Mouse (Mus musculus) adrenal gland, postnatal 36 days (tissue): ENCODE results near the gene Ldhb. TPM values are rescaled to one million over a fixed set of nuclear protein-coding genes. Genes with fewer than 3 reads are reported as not detected.
"Not testable (repeated sequence)": the region's sequence is repeated elsewhere in the genome, so short reads cannot be mapped to it uniquely, and the experiment has no call there.

Experiments
- DNase-seq, 2 experiments: peaks; one replicate each; pipeline ENCODE4 v3.0.0; 2021; ENCODE audit warnings: mixed read lengths in 1 of 2
- total RNA-seq, 2 experiments: library from RNA; stranded (reverse); gene quantifications; 2 replicates each; pipeline ENCODE4 v1.2.3; 2021

The Ldhb gene
- total RNA-seq, 2 experiments from 2014 or later, result 184 to 196 TPM

- DNase-seq, result peak; percentile 46 to 69
These were observed 7.2 kb upstream of the Ldhb start for GRCm38 (mm10) chr6:142514912-142515311.

DNA sequence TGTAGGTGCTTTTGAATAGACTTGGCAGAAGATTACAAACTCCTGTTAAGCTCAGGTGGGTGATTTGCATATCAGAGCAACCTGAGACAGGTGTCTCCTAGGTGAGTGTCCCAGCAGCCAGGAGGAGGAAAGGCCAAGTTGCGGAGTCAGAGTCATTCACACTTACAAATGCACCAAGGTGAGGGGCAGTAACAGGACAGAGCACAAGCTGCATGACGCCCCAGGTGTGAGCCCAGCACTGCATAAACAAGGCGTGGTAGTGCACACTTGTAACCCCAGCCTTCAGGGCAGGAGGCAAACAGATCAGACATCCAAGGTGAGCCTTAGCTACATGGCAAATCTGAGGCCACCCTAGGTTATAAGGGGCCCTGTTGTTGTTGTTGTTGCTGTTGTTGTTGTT lies 5.1 kb upstream of the Ldhb start:
- no peak for DNase-seq

- DNase-seq, result no peak
These were observed 3.9 kb upstream of the Ldhb start for GRCm38 (mm10) chr6:142511516-142512135.

DNA sequence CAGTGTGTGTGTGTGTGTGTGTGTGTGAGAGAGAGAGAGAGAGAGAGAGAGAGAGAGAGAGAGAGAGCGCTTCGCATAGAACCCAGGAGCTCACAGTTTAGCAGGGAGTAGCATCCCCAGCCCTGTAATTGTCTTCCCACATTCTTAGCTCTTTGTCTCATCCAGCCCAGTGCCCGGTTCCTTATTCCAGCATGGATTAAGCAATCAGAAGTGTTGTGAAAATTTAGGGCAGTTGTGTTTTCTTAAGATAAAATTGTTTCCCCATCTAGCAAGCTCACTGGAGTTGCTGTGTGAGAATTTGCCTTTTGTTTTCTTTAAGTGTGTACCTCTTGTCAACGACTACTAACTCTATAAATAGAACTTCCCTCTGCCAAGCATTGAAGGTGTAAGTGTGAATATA lies 906 bp upstream of the Ldhb start:
- DNase-seq, result no peak

DNA sequence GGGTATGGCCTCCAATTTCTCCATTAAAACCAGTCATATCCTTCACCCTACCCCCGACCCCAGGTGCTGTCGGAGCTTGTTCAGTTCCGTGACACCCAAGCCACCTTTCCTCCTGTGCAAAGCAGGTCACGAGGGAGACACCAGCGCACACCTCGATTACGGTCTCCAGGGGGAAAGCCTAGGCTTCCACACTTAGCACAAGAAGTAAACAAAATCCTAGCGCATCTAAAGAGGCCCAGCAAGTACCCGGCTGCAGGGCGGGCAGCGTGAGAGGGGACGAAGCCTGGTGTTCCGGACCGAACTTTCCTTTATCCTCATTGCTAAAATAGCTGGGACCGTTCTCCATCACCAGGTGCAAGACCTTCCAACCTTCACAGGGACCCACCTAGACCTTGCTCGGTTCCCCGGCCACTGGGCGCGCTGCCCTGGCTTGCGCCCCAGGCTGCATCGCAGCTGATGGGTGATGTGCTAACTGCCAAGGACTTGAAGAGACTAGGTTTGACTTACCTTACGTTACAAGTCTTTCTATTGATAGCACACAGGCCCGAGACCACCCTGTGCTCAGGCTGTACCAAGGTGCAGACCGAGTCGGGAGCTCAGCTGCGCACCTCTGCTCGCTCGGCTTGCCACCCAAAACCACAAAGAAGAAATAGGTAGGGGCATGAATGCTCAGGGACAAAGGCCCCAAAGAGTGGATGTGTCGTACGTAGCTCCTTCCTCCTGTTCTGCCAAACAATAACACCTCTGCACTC lies 548 bp downstream of the Ldhb start:
- peak; percentile 10 to 25 for DNase-seq

- DNase-seq, result peak in 1 of 2 experiments; percentile 24
These were observed 1.3 kb downstream of the Ldhb start for GRCm38 (mm10) chr6:142506338-142507032.

- no peak for DNase-seq
These were observed 4.2 kb downstream of the Ldhb start for GRCm38 (mm10) chr6:142503601-142504000.

DNA sequence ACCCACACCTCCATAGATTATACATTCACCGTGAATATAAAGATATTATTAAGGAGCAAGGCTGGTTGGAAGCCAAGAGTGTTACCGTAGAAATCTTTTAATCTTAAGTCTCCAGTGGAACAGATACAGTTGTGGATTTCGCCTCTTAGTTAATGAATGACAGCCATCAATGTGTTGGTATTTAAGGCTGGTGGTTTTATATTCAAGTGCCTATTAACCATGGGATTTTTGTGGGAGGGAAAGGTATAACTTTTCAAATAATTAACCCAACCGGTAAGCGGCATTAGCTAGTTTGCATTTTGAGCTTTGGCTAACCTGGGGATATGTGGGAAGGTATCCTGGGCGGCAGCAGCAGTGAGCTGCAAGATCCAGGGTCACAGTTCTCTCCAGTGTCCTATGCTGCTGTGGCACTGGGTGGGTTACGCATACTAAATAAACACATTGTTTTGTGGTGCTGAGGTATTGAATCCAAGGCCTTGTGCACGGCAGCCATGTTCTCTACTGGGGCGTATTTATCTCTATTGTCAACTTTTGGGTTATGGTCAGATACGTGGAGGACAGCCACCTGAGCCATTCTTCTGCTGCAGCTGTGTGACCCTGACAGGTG lies 5.1 kb downstream of the Ldhb start:
- DNase-seq, result no peak

DNA sequence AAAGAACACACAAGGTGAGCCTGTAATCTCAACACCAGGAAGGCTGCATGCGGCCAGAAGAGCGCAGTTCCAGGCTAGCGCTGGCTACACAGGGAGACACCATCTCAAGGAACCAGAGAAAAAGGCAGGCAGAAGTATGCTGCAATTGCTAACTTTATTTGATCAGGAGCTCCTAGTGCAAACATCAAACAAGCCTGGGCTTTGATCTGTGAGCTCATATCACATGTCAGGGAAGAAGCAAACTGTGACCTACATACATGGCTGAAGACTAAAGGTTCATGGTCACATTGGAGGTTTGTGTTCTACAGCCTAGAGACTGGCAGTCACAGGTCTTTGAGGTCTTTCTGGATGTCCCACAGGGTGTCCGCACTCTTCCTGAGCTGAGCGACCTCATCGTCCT lies 17.6 kb downstream of the Ldhb start:
- DNase-seq, result not testable (repeated sequence)

DNA sequence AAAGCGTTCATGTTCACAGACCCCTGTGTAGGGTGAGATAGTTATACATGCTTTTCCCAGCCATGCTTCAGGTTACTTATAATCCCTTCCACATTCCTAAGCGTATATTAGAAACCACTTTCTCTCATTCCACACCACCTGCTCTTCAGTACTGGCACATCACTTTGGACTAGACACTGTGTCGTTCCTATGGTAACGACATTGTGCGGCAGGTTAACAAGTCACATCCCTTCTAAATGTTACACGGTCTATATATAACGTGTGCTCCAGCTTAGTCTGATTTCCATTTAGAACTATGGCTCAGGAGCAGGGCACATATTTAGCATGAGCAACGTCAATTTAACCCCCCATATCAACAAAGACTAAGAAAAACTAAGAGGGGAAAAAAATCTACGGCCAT lies 20.1 kb downstream of the Ldhb start:
- no peak for DNase-seq

GRCm38 (mm10) chr6:142485478-142486123 lies 22.2 kb downstream of the Ldhb start:
- DNase-seq, result no peak

- DNase-seq, result peak in 1 of 2 experiments; percentile 26
These were observed 30.5 kb downstream of the Ldhb start for GRCm38 (mm10) chr6:142477239-142477638.

DNA sequence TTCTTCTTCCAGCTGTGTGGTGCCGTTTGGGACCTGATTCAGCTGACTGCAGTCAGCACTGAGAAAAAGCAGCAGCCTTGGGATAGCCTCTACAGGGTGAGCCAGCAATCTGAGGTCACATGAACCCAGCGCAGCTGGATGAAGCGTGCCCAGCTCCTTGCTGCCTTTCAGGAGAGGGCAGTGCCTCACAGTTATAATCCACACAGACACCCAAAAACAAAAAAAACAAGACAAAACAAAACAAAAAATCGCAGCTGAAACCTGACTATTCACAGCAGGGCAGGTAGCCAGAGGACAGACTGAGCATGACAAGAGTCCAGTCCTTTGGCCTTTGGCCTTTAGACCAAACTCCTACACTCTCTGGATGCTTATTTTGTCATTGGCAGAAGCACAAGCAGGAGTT lies 35.0 kb downstream of the Ldhb start, which contains the start of gene Gys2:
TSS of gene Gys2 (minus strand) at position 309 of the 403 bp plus-strand sequence.
- DNase-seq, result peak in 1 of 2 experiments; percentile 12

DNA sequence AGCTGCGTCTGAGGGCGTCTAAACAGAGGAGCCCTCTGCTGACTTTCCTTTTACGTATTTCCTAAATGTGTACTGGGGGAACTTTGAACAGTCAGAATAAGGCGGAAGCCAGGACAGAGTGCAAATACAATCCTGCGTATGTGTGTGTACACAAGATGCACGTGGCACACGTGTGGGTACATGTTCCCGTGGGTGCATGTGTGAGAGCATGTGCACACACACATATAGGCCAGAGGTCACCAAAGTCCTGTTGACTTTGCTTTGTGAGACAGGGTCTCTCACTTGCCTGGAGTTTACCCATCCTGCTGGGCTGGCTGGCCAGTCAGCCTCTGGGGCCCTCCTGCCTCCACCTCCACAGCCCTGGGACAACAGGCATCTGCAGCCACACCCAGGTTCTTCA lies 36.6 kb downstream of the Ldhb start:
- no peak for DNase-seq

DNA sequence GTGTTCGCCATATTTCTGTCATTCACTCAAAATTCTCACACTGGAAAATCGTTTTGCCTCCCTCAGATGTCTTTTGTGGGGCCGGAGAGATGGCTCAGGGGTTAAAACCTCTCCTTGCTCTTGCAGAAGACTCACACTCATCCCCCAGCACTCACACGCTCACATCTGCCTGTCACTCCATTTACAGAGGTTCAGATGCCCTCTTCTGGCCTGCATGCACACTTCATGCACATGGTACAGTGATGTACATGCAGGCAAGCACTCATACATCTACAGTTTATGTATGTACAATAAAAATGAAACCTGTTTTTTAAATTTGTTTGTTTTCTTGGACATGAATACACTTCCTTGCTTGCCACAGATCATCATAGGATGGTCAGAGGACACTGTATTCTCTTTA lies 38.2 kb downstream of the Ldhb start:
- DNase-seq, result no peak

DNA sequence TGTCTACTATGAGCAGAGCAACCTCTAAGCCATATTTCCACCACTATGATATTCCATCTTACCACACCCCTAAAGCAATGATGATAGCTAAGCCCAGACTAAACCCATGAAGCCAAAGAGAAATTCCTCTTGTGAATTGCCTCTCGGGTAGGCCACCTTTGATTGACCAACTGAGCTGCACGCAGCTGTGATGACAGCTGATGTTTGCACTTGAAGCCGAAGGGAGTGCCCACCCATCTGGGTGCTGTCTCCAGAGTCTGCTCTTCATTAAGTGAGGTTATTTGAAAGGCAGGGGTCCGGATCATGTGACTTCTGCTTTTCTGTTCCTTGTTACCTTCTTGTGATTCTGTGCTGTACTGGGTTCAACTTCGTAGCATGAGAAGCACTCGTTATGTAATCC lies 45.6 kb downstream of the Ldhb start:
- DNase-seq, result no peak

GRCm38 (mm10) chr6:142459017-142459678 lies 48.6 kb downstream of the Ldhb start:
- DNase-seq, result no peak

- DNase-seq, result no peak
These were observed 49.7 kb downstream of the Ldhb start for GRCm38 (mm10) chr6:142458010-142458409.

DNA sequence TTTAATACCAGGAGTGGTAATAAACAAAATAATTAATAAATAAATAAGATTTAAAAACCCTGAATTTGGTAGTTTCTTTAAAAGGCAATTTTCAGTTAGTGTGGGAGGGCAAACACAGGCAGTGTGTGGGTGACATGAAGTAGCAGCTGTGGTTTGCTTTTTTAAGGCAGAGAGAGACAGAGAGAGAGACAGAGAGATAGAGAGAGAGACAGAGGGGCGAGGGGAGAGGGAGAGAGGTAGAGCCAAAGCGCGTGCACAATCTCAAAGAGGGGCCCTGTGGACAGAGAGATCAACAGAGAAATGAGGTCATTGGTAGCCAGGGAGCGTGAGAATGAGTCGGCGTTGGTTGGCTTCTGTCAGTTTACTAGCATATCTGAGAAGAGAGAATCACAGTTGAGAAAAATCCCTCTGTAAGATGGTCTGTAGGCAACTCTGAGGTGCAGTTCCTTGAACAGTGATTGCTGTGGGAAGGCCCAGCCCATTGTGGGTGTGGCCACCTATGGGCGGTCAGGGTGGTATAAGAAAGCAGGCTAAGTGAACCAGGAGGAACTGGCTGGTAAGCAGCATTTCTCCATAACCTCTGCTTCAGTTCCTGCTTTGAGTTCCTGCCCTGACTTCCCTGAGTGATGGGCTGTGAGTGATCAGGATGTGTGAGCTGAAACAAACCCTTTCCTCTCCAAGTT lies 52.3 kb downstream of the Ldhb start:
- DNase-seq, result no peak

DNA sequence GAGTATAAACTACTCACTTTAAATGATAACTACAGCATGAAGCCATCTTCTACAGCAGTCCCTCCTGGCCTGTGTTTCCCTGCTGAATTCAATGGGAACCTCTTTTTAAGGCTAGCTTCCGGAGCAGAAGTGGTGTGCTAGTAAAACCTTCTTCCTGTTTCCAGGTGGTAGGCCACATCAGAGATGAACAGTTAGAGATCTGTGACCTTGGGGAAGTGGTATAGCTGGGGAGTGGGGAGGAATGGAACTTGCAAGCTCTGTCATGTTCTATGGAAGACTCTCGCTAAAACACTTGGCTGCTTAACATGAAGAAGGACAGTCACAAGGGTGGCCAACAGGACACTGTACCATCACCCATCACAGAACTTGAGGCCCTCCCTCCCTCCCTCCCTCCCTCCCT lies 54.4 kb downstream of the Ldhb start:
- DNase-seq, result no peak

DNA sequence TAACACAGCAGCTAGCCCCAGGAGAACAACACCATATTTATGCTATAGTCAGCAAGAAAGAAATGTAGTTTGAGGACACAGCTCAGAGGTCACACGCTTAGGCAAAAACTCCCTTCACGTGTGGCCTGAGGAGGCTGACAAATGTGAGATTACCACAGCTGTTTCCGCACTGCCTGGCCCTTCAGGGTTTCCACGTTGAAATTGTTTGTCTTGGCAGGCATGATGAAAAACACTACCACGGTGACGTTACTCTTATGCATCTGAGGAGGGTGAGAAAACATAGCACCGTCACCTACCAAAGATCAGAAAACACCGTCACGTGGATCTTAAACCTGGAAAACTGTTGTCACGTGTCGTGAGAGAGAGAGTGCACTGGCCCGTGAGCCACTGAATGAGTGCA lies 56.4 kb downstream of the Ldhb start:
- no peak for DNase-seq
